Mouse (Mus musculus) layer of hippocampus, postnatal 10 days (tissue): Measurements from ENCODE around the gene Mef2a. TPM values are rescaled to one million over a fixed set of nuclear protein-coding genes. Genes with fewer than 3 reads are reported as not detected.
"Not testable (repeated sequence)": the region's sequence is repeated elsewhere in the genome, so short reads cannot be mapped to it uniquely, and the experiment has no call there.

Source experiments
- DNase-seq, 2 experiments: peaks; one replicate each; pipeline ENCODE4 v3.0.0; 2021; ENCODE audit warnings: low spot score in 2 of 2
- total RNA-seq, 2 experiments: library from RNA; stranded (reverse); gene quantifications; 2 replicates each; pipeline ENCODE4 v1.2.3; 2021

Gene Mef2a
- total RNA-seq, 2 experiments from 2014 or later = 126 to 138 TPM

- no peak for DNase-seq
Observed at GRCm38 (mm10) chr7:67371351-67371890, 1.2 kb downstream of the Mef2a start.

- no peak for DNase-seq
Observed at GRCm38 (mm10) chr7:67369645-67370044, 3.0 kb downstream of the Mef2a start.

- no peak for DNase-seq
Observed at GRCm38 (mm10) chr7:67368394-67368793, 4.3 kb downstream of the Mef2a start.

GRCm38 (mm10) chr7:67360588-67360987 lies 12.1 kb downstream of the Mef2a start:
- DNase-seq = no peak

GRCm38 (mm10) chr7:67359863-67360262 lies 12.8 kb downstream of the Mef2a start:
- DNase-seq = no peak

- DNase-seq = no peak
Observed at GRCm38 (mm10) chr7:67355870-67356269, 16.8 kb downstream of the Mef2a start.

- no peak for DNase-seq
Observed at GRCm38 (mm10) chr7:67353667-67354066, 19.0 kb downstream of the Mef2a start.

- DNase-seq = no peak
Observed at GRCm38 (mm10) chr7:67352989-67353388, 19.7 kb downstream of the Mef2a start.

GRCm38 (mm10) chr7:67344443-67344842 lies 28.2 kb downstream of the Mef2a start:
- no peak for DNase-seq

GRCm38 (mm10) chr7:67342067-67342625 lies 30.5 kb downstream of the Mef2a start:
- DNase-seq = no peak

GRCm38 (mm10) chr7:67320359-67320758 lies 52.3 kb downstream of the Mef2a start:
- DNase-seq = no peak

GRCm38 (mm10) chr7:67318697-67319096 lies 54.0 kb downstream of the Mef2a start:
- DNase-seq = no peak

- no peak for DNase-seq
Observed at GRCm38 (mm10) chr7:67313200-67313599, 59.5 kb downstream of the Mef2a start.

- no peak for DNase-seq
Observed at GRCm38 (mm10) chr7:67310151-67310550, 62.5 kb downstream of the Mef2a start.

- no peak for DNase-seq
Observed at GRCm38 (mm10) chr7:67308102-67308501, 64.6 kb downstream of the Mef2a start.

GRCm38 (mm10) chr7:67307078-67307477 lies 65.6 kb downstream of the Mef2a start:
- DNase-seq = no peak

- no peak for DNase-seq
Observed at GRCm38 (mm10) chr7:67304937-67305336, 67.7 kb downstream of the Mef2a start.

GRCm38 (mm10) chr7:67296419-67296818 lies 76.2 kb downstream of the Mef2a start:
- no peak for DNase-seq

- no peak for DNase-seq
Observed at GRCm38 (mm10) chr7:67291356-67291755, 81.3 kb downstream of the Mef2a start.

GRCm38 (mm10) chr7:67287456-67287855 lies 85.2 kb downstream of the Mef2a start:
- DNase-seq = no peak

GRCm38 (mm10) chr7:67283581-67283980 lies 89.1 kb downstream of the Mef2a start:
- DNase-seq = no peak

- not testable (repeated sequence) for DNase-seq
Observed at GRCm38 (mm10) chr7:67270447-67270846, 102.2 kb downstream of the Mef2a start.

GRCm38 (mm10) chr7:67259828-67260563 lies 112.7 kb downstream of the Mef2a start:
- DNase-seq = peak; percentile 34 to 48
